Mouse (Mus musculus) B cell, adult 2 months (primary cell): ENCODE results near the gene Nid1.
A peak's percentile ranks its signal among the peaks of the same experiment; 100 is the strongest.
"Not testable (repeated sequence)": the region's sequence is repeated elsewhere in the genome, so short reads cannot be mapped to it uniquely, and the experiment has no call there.

Experiments
- DNase-seq, 2 experiments: peaks; one replicate each; pipeline ENCODE4 v3.0.0; 2022

The Nid1 gene

GRCm38 (mm10) chr13:13493517-13493916, 56.2 kb downstream of the Nid1 start:
- no peak for DNase-seq

- no peak for DNase-seq
Measured at GRCm38 (mm10) chr13:13498022-13498421, 60.7 kb downstream of the Nid1 start.

GRCm38 (mm10) chr13:13502406-13502805, 65.1 kb downstream of the Nid1 start:
- DNase-seq: no peak

GRCm38 (mm10) chr13:13503695-13504386, 66.5 kb downstream of the Nid1 start:
- no peak for DNase-seq

- DNase-seq: no peak
Measured at GRCm38 (mm10) chr13:13505063-13505462, 67.7 kb downstream of the Nid1 start.

GRCm38 (mm10) chr13:13506556-13506955, 69.2 kb downstream of the Nid1 start:
- no peak for DNase-seq

- no peak for DNase-seq
Measured at GRCm38 (mm10) chr13:13514861-13515260, 77.5 kb downstream of the Nid1 start.

- peak; percentile 84 to 86 for DNase-seq
Measured at GRCm38 (mm10) chr13:13516376-13517225, 79.2 kb downstream of the Nid1 start.

GRCm38 (mm10) chr13:13518114-13518513, 80.8 kb downstream of the Nid1 start:
- DNase-seq: no peak

GRCm38 (mm10) chr13:13520436-13520835, 83.1 kb downstream of the Nid1 start:
- peak; percentile 53 to 54 for DNase-seq

- DNase-seq: peak; percentile 72 to 73
Measured at GRCm38 (mm10) chr13:13523625-13524584, 86.6 kb downstream of the Nid1 start.

- no peak for DNase-seq
Measured at GRCm38 (mm10) chr13:13525205-13525604, 87.9 kb downstream of the Nid1 start.

- no peak for DNase-seq
Measured at GRCm38 (mm10) chr13:13525877-13526276, 88.5 kb downstream of the Nid1 start.

- DNase-seq: peak; percentile 30 to 32
Measured at GRCm38 (mm10) chr13:13529115-13529542, 91.8 kb downstream of the Nid1 start.

GRCm38 (mm10) chr13:13530913-13531312, 93.6 kb downstream of the Nid1 start:
- no peak for DNase-seq

GRCm38 (mm10) chr13:13531923-13532322, 94.6 kb downstream of the Nid1 start:
- no peak for DNase-seq

GRCm38 (mm10) chr13:13536555-13536954, 99.2 kb downstream of the Nid1 start:
- DNase-seq: no peak

- peak in 1 of 2 experiments; percentile 14 for DNase-seq
Measured at GRCm38 (mm10) chr13:13537272-13538015, 100.1 kb downstream of the Nid1 start.

- no peak for DNase-seq
Measured at GRCm38 (mm10) chr13:13538585-13539300, 101.4 kb downstream of the Nid1 start.

- DNase-seq: not testable (repeated sequence)
Measured at GRCm38 (mm10) chr13:13543073-13543472, 105.7 kb downstream of the Nid1 start.

GRCm38 (mm10) chr13:13546792-13547191, 109.4 kb downstream of the Nid1 start:
- no peak for DNase-seq
